Mouse (Mus musculus) hindbrain, embryonic 14.5 days (tissue): Measurements from ENCODE around the gene Bcas3. TPM values are rescaled to one million over a fixed set of nuclear protein-coding genes. Genes with fewer than 3 reads are reported as not detected.

Experiments
- ATAC-seq: fragments of 200-750 bp; cut with Nextera tagmentation; 2 replicates; pipeline ENCODE4 v1.8.0; 2017; ENCODE audit warnings: moderate number of reproducible peaks, mild to moderate bottlenecking, moderate TSS enrichment, moderate library complexity; ENCODE audit not compliant: low FRiP score
- DNase-seq: peaks from one replicate; pipeline ENCODE4 v3.0.0-alpha.2; 2015; ENCODE audit warnings: low spot score
- H3K27ac ChIP-seq: fragments of 300-500 bp; sonication (generic); 2 replicates; pipeline ENCODE4 v1.5.1; 2014; ENCODE audit warnings: mild to moderate bottlenecking, moderate library complexity
- H3K27me3 ChIP-seq: fragments of 300-500 bp; sonication (generic); 2 replicates; pipeline ENCODE4 v1.6.1; 2014; ENCODE audit warnings: mild to moderate bottlenecking, low read length, mixed read lengths; ENCODE audit not compliant: control insufficient read depth, insufficient read depth
- H3K36me3 ChIP-seq: fragments of 300-500 bp; sonication (generic); replicated peaks from 2 replicates; pipeline ENCODE4 v1.6.1; 2014; ENCODE audit not compliant: control insufficient read depth, insufficient read depth
- H3K4me1 ChIP-seq: fragments of 300-500 bp; sonication (generic); replicated peaks from 2 replicates; pipeline ENCODE4 v1.6.1; 2014; ENCODE audit warnings: antibody characterized with exemption, low read length, mixed read lengths; ENCODE audit not compliant: control insufficient read depth, insufficient read depth
- H3K4me2 ChIP-seq: fragments of 300-500 bp; sonication (generic); replicated peaks from 2 replicates; pipeline ENCODE4 v1.6.1; 2014; ENCODE audit warnings: mild to moderate bottlenecking, moderate library complexity
- H3K4me3 ChIP-seq: fragments of 300-500 bp; sonication (generic); replicated peaks from 2 replicates; pipeline ENCODE4 v1.5.1; 2014; ENCODE audit warnings: mild to moderate bottlenecking, low read length
- H3K9ac ChIP-seq: fragments of 300-500 bp; sonication (generic); 2 replicates; pipeline ENCODE4 v1.6.1; 2014
- H3K9me3 ChIP-seq: fragments of 300-500 bp; sonication (generic); 2 replicates; pipeline ENCODE4 v1.6.1; 2016; ENCODE audit warnings: low read length; ENCODE audit not compliant: control insufficient read depth
- WGBS: fragments of 180-500 bp; shearing (Covaris S2); extraction: QIAGEN DNeasy Blood & Tissue Kit; methylation state at CpG from one replicate; pipeline ENCODE4 v1.1.7; 2014; 5-methylcytosine and 5-hydroxymethylcytosine counted together
- polyA plus RNA-seq: library from polyadenylated mRNA; unstranded; fragments of >200 nt; fragmentation: Nextera tagmentation; extraction: Ambion mirVana; gene quantifications from 2 replicates; pipeline ENCODE4 v1.2.1, GENCODE M21; 2014

Bcas3 gene
- polyA plus RNA-seq, 1 experiment from 2014 or later: 29.2 TPM

GRCm38 (mm10) chr11:85821659-85822058, 468.7 kb downstream of the Bcas3 start:
- no peak overlapping the region for H3K4me3 ChIP-seq
- no peak for ATAC-seq

GRCm38 (mm10) chr11:85823181-85823580, 470.2 kb downstream of the Bcas3 start:
- ATAC-seq (no peak), DNase-seq (no peak)
- Histone ChIP-seq H3K4me1 (no peaks in the 10 kb centered on the region), H3K9me3 (no peaks in the 10 kb centered on the region), H3K27me3 (peaks cover 50% of the 10 kb centered on the region), H3K27ac (no peak overlapping the region), H3K36me3 (no peaks in the 10 kb centered on the region), H3K4me2 (no peak overlapping the region), H3K9ac (no peak overlapping the region), H3K4me3 (no peak overlapping the region)
- WGBS: 14% methylated on average over 6 of the region's 6 CpGs

More at GRCm38 (mm10) chr11:85821659-85822058, 468.7 kb downstream of the Bcas3 start:
- Histone ChIP-seq H3K4me1 (no peaks in the 10 kb centered on the region), H3K9me3 (no peaks in the 10 kb centered on the region), H3K4me2 (no peak overlapping the region), H3K9ac (no peak overlapping the region), H3K27me3 (peaks cover 34% of the 10 kb centered on the region), H3K27ac (no peak overlapping the region), H3K36me3 (no peaks in the 10 kb centered on the region)
- 77% methylated on average over 9 of the region's 9 CpGs for WGBS
- DNase-seq: no peak

- Histone ChIP-seq H3K4me3 (no peak overlapping the region), H3K4me1 (no peaks in the 10 kb centered on the region), H3K36me3 (no peaks in the 10 kb centered on the region), H3K9me3 (no peaks in the 10 kb centered on the region), H3K4me2 (no peak overlapping the region), H3K9ac (no peak overlapping the region), H3K27ac (no peak overlapping the region), H3K27me3 (peaks cover 56% of the 10 kb centered on the region)
- WGBS: 96% methylated on average over 4 of the region's 4 CpGs
- DNase-seq (no peak), ATAC-seq (no peak)
These were observed 470.8 kb downstream of the Bcas3 start for GRCm38 (mm10) chr11:85823794-85824193.

- ATAC-seq (no peak), DNase-seq (no peak)
- Histone ChIP-seq H3K27ac (no peak overlapping the region), H3K4me1 (no peaks in the 10 kb centered on the region), H3K4me3 (no peak overlapping the region), H3K9me3 (no peaks in the 10 kb centered on the region), H3K27me3 (peaks cover 68% of the 10 kb centered on the region), H3K36me3 (no peaks in the 10 kb centered on the region), H3K4me2 (no peak overlapping the region), H3K9ac (no peak overlapping the region)
- WGBS: 59% methylated on average over 10 of the region's 10 CpGs
These were observed 472.1 kb downstream of the Bcas3 start for GRCm38 (mm10) chr11:85825031-85825430.

- Histone ChIP-seq H3K27ac (no peak overlapping the region), H3K4me2 (no peak overlapping the region), H3K4me1 (no peaks in the 10 kb centered on the region), H3K27me3 (peaks cover 76% of the 10 kb centered on the region), H3K36me3 (no peaks in the 10 kb centered on the region), H3K9ac (no peak overlapping the region), H3K9me3 (no peaks in the 10 kb centered on the region), H3K4me3 (no peak overlapping the region)
- WGBS: 86% methylated on average over 7 of the region's 7 CpGs
- DNase-seq: no peak
- ATAC-seq: no peak
These were observed 472.9 kb downstream of the Bcas3 start for GRCm38 (mm10) chr11:85825823-85826222.

- H3K4me3 ChIP-seq: no peak overlapping the region
- 19% methylated on average over 9 of the region's 9 CpGs for WGBS
- H3K4me1 ChIP-seq: no peaks in the 10 kb centered on the region
- no peak overlapping the region for H3K9ac ChIP-seq
- H3K27me3 ChIP-seq: peaks cover 89% of the 10 kb centered on the region
- DNase-seq (no peak), ATAC-seq (no peak)
- H3K4me2 ChIP-seq: no peak overlapping the region
- no peaks in the 10 kb centered on the region for H3K9me3 ChIP-seq
- no peaks in the 10 kb centered on the region for H3K36me3 ChIP-seq
- H3K27ac ChIP-seq: no peak overlapping the region
These were observed 474.4 kb downstream of the Bcas3 start for GRCm38 (mm10) chr11:85827342-85827741.

GRCm38 (mm10) chr11:85828691-85829519, 475.9 kb downstream of the Bcas3 start:
- H3K4me3 ChIP-seq: no peak overlapping the region
- peaks cover 85% of the 10 kb centered on the region for H3K27me3 ChIP-seq
- no peaks in the 10 kb centered on the region for H3K36me3 ChIP-seq
- no peaks in the 10 kb centered on the region for H3K9me3 ChIP-seq
- H3K27ac ChIP-seq: no peak overlapping the region
- ATAC-seq (no peak), DNase-seq (no peak)
- 8% methylated on average over 38 of the region's 38 CpGs for WGBS
- H3K9ac ChIP-seq: no peak overlapping the region
- peak overlapping the region; percentile 43; the same call in 1 of the 2 replicates for H3K4me2 ChIP-seq
- no peaks in the 10 kb centered on the region; the same call in 1 of the 2 replicates for H3K4me1 ChIP-seq

GRCm38 (mm10) chr11:85829520-85830440, 476.8 kb downstream of the Bcas3 start:
- Histone ChIP-seq H3K27me3 (peaks cover 86% of the 10 kb centered on the region), H3K9ac (0 out of 2 replicates have a peak overlapping the region, but pooled peaks have one; percentile 8), H3K4me2 (peak overlapping the region; percentile 43), H3K36me3 (no peaks in the 10 kb centered on the region), H3K4me3 (peak overlapping the region; percentile 11; the same call in 1 of the 2 replicates), H3K4me1 (no peaks in the 10 kb centered on the region; the same call in 1 of the 2 replicates), H3K27ac (no peak overlapping the region), H3K9me3 (no peaks in the 10 kb centered on the region)
- WGBS: under 1% methylated on average over 60 of the region's 61 CpGs
- ATAC-seq (no peak), DNase-seq (no peak)

- Histone ChIP-seq H3K4me2 (no peak overlapping the region; the same call in 1 of the 2 replicates), H3K36me3 (no peaks in the 10 kb centered on the region), H3K9ac (no peak overlapping the region), H3K27me3 (peaks cover 86% of the 10 kb centered on the region), H3K4me1 (no peaks in the 10 kb centered on the region; the same call in 1 of the 2 replicates), H3K27ac (no peak overlapping the region), H3K9me3 (no peaks in the 10 kb centered on the region), H3K4me3 (no peak overlapping the region)
- ATAC-seq (no peak), DNase-seq (no peak)
- under 1% methylated on average over 17 of the region's 17 CpGs for WGBS
These were observed 478.0 kb downstream of the Bcas3 start for GRCm38 (mm10) chr11:85830901-85831341.
